Mouse (Mus musculus) neural tube, embryonic 15.5 days (tissue): ENCODE results near the gene Tmem91. TPM values are rescaled to one million over a fixed set of nuclear protein-coding genes. Genes with fewer than 3 reads are reported as not detected.
A peak's percentile ranks its signal among the peaks of the same experiment; 100 is the strongest.

ENCODE experiments used
- ATAC-seq: fragments of 200-750 bp; cut with Nextera tagmentation; 2 replicates; pipeline ENCODE4 v1.8.0; 2017; ENCODE audit warnings: mild to moderate bottlenecking, moderate TSS enrichment, moderate library complexity; ENCODE audit not compliant: low FRiP score
- H3K27ac ChIP-seq: fragments of 300-500 bp; sonication (generic); replicated peaks from 2 replicates; pipeline ENCODE4 v1.5.1; 2015; ENCODE audit warnings: mild to moderate bottlenecking, inconsistent platforms
- H3K27me3 ChIP-seq: fragments of 300-500 bp; sonication (generic); replicated peaks from 2 replicates; pipeline ENCODE4 v1.6.1; 2015; ENCODE audit warnings: inconsistent platforms
- H3K36me3 ChIP-seq: fragments of 300-500 bp; sonication (generic); 2 replicates; pipeline ENCODE4 v1.6.1; 2015; ENCODE audit warnings: inconsistent platforms
- H3K4me1 ChIP-seq: fragments of 300-500 bp; sonication (generic); 2 replicates; pipeline ENCODE4 v1.6.1; 2015; ENCODE audit warnings: inconsistent platforms
- H3K4me2 ChIP-seq: fragments of 300-500 bp; sonication (generic); 2 replicates; pipeline ENCODE4 v1.6.1; 2015; ENCODE audit warnings: inconsistent platforms, mild to moderate bottlenecking, moderate library complexity
- H3K4me3 ChIP-seq: fragments of 300-500 bp; sonication (generic); replicated peaks from 2 replicates; pipeline ENCODE4 v1.5.1; 2015; ENCODE audit warnings: mild to moderate bottlenecking, inconsistent platforms
- H3K9ac ChIP-seq: fragments of 300-500 bp; sonication (generic); replicated peaks from 2 replicates; pipeline ENCODE4 v1.6.1; 2015; ENCODE audit warnings: mild to moderate bottlenecking, inconsistent platforms
- H3K9me3 ChIP-seq: fragments of 300-500 bp; sonication (generic); replicated peaks from 2 replicates; pipeline ENCODE4 v1.6.1; 2016; ENCODE audit warnings: inconsistent platforms
- WGBS: fragments of 180-500 bp; shearing (Covaris S2); methylation state at CpG from one replicate; pipeline ENCODE4 v1.1.7; 2015; ENCODE audit warnings: mixed read lengths; 5-methylcytosine and 5-hydroxymethylcytosine counted together
- polyA plus RNA-seq: library from polyadenylated mRNA; unstranded; fragments of >200 nt; fragmentation: Nextera tagmentation; extraction: Ambion mirVana; gene quantifications from 2 replicates; pipeline ENCODE4 v1.2.1, GENCODE M21; 2015

Tmem91 gene
- polyA plus RNA-seq, 1 experiment from 2014 or later = 97.4 TPM

DNA sequence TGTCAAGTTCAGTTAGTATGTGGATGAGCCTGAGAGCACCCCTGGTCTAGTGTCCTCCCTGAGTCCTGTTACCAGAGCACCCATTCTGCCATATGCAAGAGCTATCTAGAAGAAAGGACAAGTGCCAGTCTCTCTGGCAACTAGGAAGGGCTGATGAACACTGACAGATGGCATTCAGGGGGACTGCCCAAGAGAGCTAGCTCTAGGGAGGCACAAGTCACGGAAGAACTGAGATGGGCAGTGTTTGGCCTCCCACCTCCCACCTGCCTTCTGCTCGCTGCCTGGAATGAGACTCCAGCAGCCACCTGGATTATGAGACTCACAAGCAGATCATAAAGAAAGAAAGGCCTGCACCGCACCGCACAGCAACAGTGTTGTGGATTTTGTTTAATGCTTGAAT is 35.2 kb downstream of the Tmem91 start:
- 93% methylated on average over 4 of the region's 4 CpGs for WGBS

DNA sequence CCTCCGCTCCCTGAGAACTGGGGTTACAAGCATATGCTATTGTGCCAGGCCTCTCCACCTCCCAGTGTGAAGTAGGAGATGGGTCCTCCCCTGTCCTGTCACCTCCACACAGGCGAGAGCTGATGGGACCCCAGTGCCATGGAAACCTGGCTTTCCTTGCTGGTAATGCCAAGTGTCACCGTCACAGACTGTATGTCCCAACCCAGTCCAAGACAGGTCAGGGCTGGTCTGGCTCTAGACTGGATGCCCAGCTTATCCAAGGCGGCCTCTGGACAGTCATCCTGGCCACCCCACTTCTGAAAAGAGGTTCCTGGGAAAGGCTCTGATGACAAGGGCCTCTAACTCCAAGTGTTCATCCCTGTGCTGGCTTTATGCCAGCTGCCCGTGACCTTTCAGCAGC is 37.9 kb downstream of the Tmem91 start:
- ATAC-seq = no peak
- no peak overlapping the region for H3K4me2 ChIP-seq
- peaks cover 60% of the 10 kb centered on the region for H3K36me3 ChIP-seq

More for the DNA sequence above, 35.2 kb downstream of the Tmem91 start:
- Histone ChIP-seq H3K36me3 (peaks cover 49% of the 10 kb centered on the region), H3K4me2 (no peak overlapping the region), H3K27ac (no peak overlapping the region), H3K9me3 (no peaks in the 10 kb centered on the region), H3K4me1 (no peaks in the 10 kb centered on the region), H3K27me3 (no peaks in the 10 kb centered on the region), H3K9ac (no peak overlapping the region), H3K4me3 (no peak overlapping the region)
- ATAC-seq = no peak

DNA sequence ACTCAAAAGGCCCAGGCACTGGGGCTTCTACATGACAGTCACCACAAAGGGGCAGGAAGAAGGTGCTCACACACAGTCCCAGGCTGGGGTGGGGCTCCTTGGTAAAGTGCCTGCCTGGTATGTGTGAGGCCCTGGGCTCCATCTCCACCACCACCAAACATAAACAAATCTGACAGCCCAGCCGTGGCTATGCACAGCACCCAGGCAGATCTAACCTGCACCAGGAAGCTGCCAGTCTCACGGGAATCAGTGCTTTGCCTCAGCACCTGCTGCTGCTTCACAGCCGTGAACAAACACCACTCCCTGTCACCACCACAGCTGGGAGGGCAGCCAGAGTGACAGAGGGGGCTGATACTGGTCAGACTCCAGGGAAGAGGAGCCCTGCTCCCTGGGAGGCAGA is 38.6 kb downstream of the Tmem91 start:
- peaks cover 68% of the 10 kb centered on the region for H3K36me3 ChIP-seq
- H3K4me1 ChIP-seq = no peaks in the 10 kb centered on the region
- no peak overlapping the region for H3K27ac ChIP-seq
- no peak overlapping the region for H3K4me3 ChIP-seq
- H3K9ac ChIP-seq = no peak overlapping the region
- H3K27me3 ChIP-seq = no peaks in the 10 kb centered on the region
- ATAC-seq = no peak
- no peaks in the 10 kb centered on the region for H3K9me3 ChIP-seq
- WGBS = 77% methylated on average over 3 of the region's 3 CpGs
- no peak overlapping the region for H3K4me2 ChIP-seq

More for the DNA sequence above, 37.9 kb downstream of the Tmem91 start:
- Histone ChIP-seq H3K27ac (no peak overlapping the region), H3K9ac (no peak overlapping the region), H3K4me3 (no peak overlapping the region), H3K9me3 (no peaks in the 10 kb centered on the region), H3K27me3 (no peaks in the 10 kb centered on the region), H3K4me1 (no peaks in the 10 kb centered on the region)
- WGBS = 93% methylated on average over 5 of the region's 5 CpGs

DNA sequence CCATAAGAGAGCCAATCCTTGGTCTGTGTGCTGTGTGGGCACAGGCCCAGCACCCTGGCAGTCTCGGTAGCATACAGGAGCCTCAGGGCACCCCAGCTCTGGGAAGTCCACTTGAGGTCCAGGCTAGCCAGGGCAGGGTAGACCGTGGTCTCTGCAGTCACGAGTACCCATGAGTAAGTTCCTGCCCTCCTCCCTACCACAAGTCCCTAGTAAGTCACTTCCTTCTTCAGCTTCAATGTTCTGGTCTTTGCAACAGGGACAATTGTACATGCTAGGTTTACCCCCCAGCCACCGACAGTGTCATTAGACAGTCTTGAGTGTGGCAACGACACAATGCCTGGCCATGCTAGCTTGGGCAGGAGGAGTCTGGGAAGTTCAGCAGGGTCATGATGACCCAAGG is 42.3 kb downstream of the Tmem91 start:
- Histone ChIP-seq H3K4me1 (peaks cover 3% of the 10 kb centered on the region), H3K27ac (no peak overlapping the region), H3K4me3 (no peak overlapping the region), H3K4me2 (no peak overlapping the region), H3K9ac (no peak overlapping the region), H3K9me3 (no peaks in the 10 kb centered on the region), H3K27me3 (peaks cover 20% of the 10 kb centered on the region), H3K36me3 (peaks cover 58% of the 10 kb centered on the region)
- 92% methylated on average over 5 of the region's 5 CpGs for WGBS
- no peak for ATAC-seq

DNA sequence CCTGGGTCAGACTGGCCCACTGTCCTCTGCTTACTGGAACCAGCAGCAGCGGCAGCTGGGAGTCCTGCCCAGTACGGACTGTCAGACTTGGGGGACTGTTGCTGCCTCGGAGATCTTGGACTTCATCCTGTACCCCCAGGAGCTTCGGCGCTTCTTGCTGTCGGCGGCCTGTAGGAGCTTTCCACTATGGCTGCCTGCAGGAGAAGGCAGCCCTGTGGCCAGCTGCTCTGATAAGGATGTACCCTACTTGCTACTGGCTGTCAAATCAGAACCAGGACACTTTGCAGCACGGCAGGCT is 46.7 kb downstream of the Tmem91 start:
- Histone ChIP-seq H3K4me1 (peaks cover 17% of the 10 kb centered on the region), H3K4me2 (no peak overlapping the region), H3K36me3 (peaks cover 55% of the 10 kb centered on the region), H3K9ac (no peak overlapping the region), H3K4me3 (no peak overlapping the region), H3K27ac (no peak overlapping the region), H3K9me3 (no peaks in the 10 kb centered on the region), H3K27me3 (peaks cover 23% of the 10 kb centered on the region)
- WGBS = 71% methylated on average over 8 of the region's 8 CpGs
- no peak for ATAC-seq

DNA sequence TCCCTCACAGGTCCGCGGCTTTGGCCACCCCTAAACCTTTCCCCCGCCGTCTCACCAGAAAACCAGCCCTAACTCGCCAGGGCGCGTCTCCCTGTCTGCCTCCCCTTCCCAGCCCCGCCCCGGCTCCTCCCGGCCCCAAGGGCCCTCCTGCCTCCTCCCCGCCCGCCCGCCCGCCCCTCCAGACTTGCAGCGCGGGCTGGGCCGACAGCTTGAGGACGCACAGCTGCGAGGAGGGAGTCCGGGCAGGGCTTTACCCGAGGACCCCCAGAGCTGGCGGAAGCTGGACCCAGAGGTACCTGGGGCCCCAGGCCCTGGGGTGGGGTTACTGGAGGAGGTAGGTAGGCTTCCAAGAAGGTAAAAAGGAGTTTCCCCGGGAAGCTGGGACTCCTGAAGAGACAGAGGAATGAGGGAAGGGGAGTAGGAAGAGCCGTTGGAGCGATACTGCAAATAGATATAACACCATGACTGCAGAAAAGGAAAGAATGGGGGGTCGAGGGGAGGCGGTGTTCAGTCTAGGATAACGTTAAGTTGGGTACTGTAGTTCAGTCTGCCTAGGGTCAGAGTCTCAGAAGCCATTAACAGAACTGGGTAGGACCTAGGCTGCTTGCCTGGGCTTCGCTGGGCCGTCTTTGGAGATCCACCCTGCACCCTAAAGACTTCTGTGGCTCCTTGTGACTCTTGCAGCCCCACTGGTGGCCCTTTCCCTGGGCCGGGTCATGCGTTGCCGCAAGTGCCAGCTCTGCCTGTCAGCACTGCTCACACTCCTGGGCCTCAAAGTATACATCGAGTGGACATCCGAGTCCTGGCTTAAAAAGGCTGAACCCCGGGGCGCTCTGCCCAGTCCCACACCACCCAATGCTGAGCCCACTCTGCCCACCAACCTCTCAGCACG is 47.3 kb downstream of the Tmem91 start:
- Histone ChIP-seq H3K4me2 (peak overlapping the region; percentile 51), H3K4me3 (peak overlapping the region; percentile 23), H3K27me3 (peaks cover 23% of the 10 kb centered on the region), H3K4me1 (peaks cover 17% of the 10 kb centered on the region), H3K9ac (peak overlapping the region; percentile 26; the same call in 1 of the 2 replicates), H3K36me3 (peaks cover 55% of the 10 kb centered on the region), H3K9me3 (no peaks in the 10 kb centered on the region), H3K27ac (no peak overlapping the region)
- WGBS = 20% methylated on average over 35 of the region's 38 CpGs
- no peak for ATAC-seq

DNA sequence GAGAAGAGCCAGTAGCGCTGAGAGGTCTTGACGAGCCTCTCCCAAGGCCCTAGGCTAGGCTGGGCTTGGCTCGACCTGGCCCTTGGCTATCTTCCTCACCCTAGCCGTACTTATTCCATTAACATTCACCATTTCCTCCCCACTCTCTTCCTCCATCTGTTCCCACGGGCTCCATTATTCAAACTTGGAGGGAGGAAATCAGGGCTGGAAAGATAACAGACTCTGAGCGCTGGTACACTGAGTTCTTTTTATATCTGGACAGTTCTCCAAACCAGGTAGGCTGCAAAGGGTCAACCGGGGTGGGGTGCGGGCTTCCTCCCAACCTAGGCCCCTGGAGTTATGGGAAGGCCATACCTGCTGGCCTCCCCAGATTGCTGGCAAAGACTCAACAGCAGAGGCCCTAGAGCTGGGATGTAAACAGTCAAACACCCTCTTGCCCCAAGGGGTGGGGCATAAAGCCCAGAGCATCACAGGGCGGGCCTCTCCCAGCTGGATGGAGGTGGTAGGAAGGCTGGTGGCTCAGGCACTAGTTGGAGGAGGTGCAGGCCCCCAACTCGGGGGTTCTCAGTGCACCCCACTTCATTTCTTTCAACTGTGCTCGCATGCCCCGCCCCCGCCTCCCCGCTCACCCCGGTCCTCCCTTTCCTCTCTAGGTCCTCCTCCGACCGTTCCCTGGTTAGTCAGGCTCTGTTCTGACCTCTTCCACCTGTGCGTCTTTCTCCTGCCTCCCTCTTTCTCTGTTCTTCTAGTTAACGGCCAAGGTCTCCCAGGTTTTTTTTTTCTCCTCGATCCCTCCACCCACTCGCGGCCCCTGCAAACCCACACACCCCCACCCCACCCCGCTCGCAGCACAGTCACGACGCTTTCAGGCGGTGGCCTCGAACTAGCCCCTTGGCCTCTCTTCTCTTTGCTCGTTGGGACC is 48.2 kb downstream of the Tmem91 start, which contains the start of gene B3gnt8:
TSS of gene B3gnt8 (plus strand) at position 146 of the 922 bp plus-strand sequence.
- peak within 1 kb of the TSS; percentile 26; the same call in 1 of the 2 replicates for H3K9ac ChIP-seq

DNA sequence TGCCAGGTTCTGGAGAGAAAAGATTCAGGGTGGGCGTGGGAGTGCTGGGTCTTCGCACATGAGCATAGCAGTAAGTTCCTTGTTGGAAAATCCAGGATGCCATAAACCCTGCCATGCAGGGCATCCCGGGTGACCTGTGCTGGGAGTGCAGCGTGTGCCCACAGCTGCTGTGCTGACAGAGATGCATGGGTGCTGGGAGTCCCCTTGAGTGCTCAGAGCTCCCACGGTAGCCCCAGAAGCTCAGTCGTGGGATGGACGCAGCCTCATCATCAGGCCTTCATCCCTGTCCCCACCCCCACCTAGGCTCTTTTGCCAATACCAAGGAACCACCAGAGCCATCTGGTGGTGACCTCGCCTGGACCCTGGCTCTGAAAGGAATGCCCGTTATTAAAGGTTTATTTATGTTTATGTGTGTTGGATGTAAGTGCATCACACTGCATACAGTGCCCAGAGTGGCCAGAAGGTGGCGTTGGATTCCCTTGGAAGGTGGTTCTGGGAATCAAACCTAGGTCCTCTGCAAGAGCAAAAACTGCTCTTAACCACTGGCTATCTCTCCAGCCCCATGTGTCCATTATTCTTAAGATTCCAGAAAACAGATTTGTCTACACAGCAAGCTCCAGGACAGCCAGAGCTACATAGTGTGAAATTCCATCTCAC is 49.2 kb downstream of the Tmem91 start:
- Histone ChIP-seq H3K9me3 (no peaks in the 10 kb centered on the region), H3K27me3 (peaks cover 23% of the 10 kb centered on the region), H3K36me3 (peaks cover 59% of the 10 kb centered on the region), H3K27ac (no peak overlapping the region), H3K4me2 (no peak overlapping the region), H3K9ac (no peak overlapping the region), H3K4me1 (peaks cover 17% of the 10 kb centered on the region), H3K4me3 (no peak overlapping the region)
- 79% methylated on average over 10 of the region's 10 CpGs for WGBS
- ATAC-seq = no peak

More for the DNA sequence above, 48.2 kb downstream of the Tmem91 start, which contains the start of gene B3gnt8:
- 22% methylated on average over 28 of the region's 29 CpGs for WGBS
- peaks cover 23% of the 10 kb centered on the region for H3K27me3 ChIP-seq
- no peak for ATAC-seq
- no peak within 1 kb of the TSS for H3K27ac ChIP-seq
- H3K4me3 ChIP-seq = peak within 1 kb of the TSS; percentile 23
- H3K9me3 ChIP-seq = no peaks in the 10 kb centered on the region
- H3K4me2 ChIP-seq = peak within 1 kb of the TSS; percentile 51
- H3K36me3 ChIP-seq = peaks cover 55% of the 10 kb centered on the region
- H3K4me1 ChIP-seq = peaks cover 17% of the 10 kb centered on the region

DNA sequence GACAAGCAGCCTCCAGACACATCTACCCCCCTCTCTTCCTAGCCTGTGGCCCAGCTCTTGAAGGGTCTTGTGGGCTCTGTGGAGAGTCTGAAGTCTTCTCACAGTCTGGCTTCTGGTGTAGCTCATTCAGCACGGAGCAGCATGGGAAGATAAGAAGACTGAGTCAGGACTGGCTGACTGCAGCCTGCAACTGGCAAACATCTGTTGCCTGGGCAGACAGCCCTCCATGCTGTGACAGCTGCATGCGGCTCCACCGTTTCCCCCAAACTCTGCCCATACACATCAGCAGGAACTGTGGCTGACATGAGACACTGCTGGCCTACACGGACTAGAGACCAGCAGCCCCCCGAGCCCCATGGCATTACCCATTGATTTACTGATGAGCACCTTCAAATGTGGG is 50.1 kb downstream of the Tmem91 start:
- Histone ChIP-seq H3K9ac (no peak overlapping the region), H3K27me3 (peaks cover 23% of the 10 kb centered on the region), H3K4me1 (peaks cover 21% of the 10 kb centered on the region), H3K4me3 (no peak overlapping the region), H3K27ac (no peak overlapping the region), H3K36me3 (peaks cover 51% of the 10 kb centered on the region), H3K4me2 (no peak overlapping the region), H3K9me3 (no peaks in the 10 kb centered on the region)
- no peak for ATAC-seq
- 78% methylated on average over 5 of the region's 5 CpGs for WGBS

DNA sequence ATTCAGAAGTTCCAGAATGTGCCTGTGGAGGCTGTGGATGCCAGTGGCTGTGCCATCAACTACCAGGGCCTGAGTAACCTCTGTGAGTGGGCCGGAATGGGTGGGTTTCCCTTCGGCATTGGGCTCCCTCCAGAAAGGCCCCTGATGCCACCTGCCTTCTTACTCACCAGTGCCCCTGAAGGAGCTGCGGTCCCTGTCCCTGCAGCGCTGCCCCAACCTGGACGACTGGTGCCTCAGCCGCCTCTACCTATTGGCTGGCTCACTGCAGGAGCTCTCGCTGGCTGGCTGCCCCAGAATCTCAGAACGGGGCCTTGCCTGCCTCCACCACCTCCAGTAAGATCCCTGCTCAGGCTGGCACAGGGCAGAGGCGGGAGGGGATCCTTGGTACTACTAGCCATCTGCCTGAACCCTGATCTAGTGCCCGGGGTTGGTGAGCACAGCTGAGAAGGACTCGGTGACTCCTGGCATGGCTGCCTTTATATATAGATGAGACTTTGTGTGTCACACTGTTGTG is 51.1 kb downstream of the Tmem91 start:
- H3K36me3 ChIP-seq = peaks cover 42% of the 10 kb centered on the region
- H3K9me3 ChIP-seq = no peaks in the 10 kb centered on the region
- H3K4me2 ChIP-seq = no peak overlapping the region
- H3K4me3 ChIP-seq = no peak overlapping the region
- WGBS = 87% methylated on average over 11 of the region's 11 CpGs
- ATAC-seq = no peak
- H3K27me3 ChIP-seq = peaks cover 15% of the 10 kb centered on the region
- H3K27ac ChIP-seq = no peak overlapping the region
- no peak overlapping the region for H3K9ac ChIP-seq
- peaks cover 26% of the 10 kb centered on the region for H3K4me1 ChIP-seq

DNA sequence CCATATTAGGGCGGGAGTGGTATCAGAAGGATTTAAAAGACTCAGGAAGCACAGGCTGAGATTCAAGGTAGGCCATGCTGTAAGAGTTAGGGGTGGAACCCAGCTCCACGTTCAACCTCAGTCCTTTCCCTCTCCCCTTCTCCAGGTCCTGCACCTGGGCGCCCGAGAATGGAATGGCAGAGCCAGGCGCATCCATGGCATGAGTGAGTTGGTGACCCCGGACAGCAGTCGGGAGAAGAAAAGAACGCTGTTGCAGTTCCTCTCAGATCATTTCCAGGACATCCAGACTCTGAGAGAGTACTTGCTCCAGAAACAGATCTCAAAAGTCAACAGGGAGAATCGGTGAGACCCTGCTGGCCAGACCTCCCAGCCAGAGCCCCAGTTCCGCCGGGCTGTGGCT is 54.2 kb downstream of the Tmem91 start:
- Histone ChIP-seq H3K4me3 (no peak overlapping the region), H3K27me3 (no peaks in the 10 kb centered on the region), H3K36me3 (peaks cover 41% of the 10 kb centered on the region), H3K9me3 (no peaks in the 10 kb centered on the region), H3K4me2 (no peak overlapping the region), H3K9ac (no peak overlapping the region), H3K27ac (no peak overlapping the region), H3K4me1 (peaks cover 12% of the 10 kb centered on the region)
- 91% methylated on average over 11 of the region's 11 CpGs for WGBS
- no peak for ATAC-seq
